Mouse (Mus musculus) brain, embryonic 14.5 days (tissue): ENCODE measurements at regions not wholly inside any gene's neighbourhood (a gene's known extent, or its start where the extent isn't known, plus 50 kb on each side); places are given as distances from the start of the nearest gene placed in this dataset.

Experiments used
- DNase-seq: peaks from one replicate; pipeline ENCODE4 v3.0.0-alpha.2; 2011; ENCODE audit warnings: low read depth
- CTCF ChIP-seq: fragments of 200-500 bp; IDR thresholded peaks from 2 replicates; pipeline ENCODE4 v1.5.1; 2012; ENCODE audit warnings: inconsistent platforms, mild to moderate bottlenecking, moderate library complexity, borderline replicate concordance; ENCODE audit not compliant: insufficient read depth, insufficient read length; ENCODE audit errors: extremely low read depth
- POLR2A ChIP-seq: fragments of 200-500 bp; IDR thresholded peaks from 2 replicates; pipeline ENCODE4 v1.6.1; 2012; ENCODE audit warnings: mild to moderate bottlenecking, inconsistent platforms, borderline replicate concordance; ENCODE audit not compliant: poor library complexity, insufficient read depth, insufficient read length, severe bottlenecking; ENCODE audit errors: extremely low read depth

GRCm38 (mm10) chr10:117947911-117948310, 102.1 kb upstream of the Rap1b start:
- TF ChIP-seq CTCF (no peak), POLR2A (no peak)
- no peak for DNase-seq

DNA sequence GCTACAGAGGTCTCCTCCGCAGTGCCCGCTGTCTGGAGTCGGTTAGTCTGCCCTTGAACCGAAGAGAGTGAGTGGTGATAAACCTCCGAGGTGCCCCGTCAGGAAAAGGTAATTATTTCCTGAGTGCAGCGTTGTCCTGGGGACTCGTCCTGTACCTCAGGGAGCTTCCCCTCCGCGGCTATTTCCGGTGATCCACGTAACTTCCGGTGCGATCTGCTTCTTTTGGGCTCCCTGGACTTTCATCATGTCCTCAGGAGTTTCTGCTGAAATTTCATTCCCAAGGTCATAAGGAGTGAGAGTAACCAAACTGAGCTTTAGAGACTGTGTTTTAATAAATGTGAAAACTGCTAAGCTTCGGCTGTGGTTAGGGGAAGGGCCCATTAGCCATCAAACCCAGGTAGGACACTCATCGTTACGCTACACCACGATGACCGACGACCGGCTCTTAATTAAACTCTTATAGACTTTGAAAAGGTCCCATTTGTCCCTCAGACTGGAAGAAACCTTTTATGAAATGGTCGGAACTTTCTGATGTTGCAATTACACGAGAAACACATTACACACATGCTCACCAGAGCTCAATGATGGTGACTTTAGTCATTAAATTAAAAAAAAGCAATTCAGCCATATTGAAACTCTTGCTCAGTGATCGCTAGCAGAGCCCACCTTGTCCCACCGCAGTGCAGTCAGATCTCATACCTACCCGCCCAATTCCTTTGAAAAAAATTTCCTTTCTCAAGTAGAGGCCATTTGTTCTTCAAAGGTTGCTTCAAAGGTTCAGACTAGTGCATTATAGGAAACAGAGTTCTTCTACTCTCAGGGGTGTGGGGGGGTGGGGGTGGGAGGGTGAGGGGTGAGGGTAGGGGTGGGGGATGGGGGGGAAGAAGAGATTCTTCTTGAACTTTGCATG, 106.5 kb upstream of the Rap1b start:
- TF ChIP-seq CTCF (no peak), POLR2A (no peak)
- no peak for DNase-seq

GRCm38 (mm10) chr10:117953026-117953711, 107.3 kb upstream of the Rap1b start:
- DNase-seq: no peak
- TF ChIP-seq POLR2A (no peak), CTCF (no peak)

DNA sequence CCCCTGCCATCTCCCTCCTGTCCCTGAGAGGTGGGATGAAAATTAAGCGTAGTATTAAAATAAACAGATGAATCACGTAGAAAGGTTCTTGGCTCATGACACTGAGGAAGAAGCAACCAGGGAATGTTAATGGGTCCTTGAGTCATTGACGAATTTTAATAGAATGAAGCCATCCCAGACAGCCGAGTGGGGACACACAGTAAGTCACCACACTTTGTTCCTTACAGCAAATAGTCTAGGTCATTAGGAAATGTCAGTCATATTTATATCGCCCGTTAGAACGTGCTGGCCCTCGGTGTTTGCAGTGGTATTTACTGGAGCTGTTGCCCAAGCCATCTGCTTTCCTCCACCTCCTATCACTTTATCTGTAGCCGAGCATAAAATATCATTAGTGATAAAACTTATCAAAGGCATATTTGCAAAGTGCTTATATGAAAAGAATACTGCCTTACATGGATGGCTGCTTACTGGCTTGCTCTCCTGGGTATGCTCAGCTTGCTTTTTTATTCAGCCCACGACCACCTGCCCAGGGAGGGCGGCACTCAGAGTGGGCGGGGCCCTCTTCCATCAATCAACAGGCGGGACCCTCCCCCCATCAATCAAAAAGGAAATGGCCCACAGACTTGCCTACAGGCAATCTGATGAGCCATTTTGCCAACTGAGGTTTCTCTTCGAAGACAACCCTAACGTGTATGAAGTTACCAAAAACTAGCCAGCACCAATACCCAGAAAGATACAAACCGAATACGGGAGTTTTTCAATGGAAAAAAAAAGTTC, 110.5 kb upstream of the Rap1b start:
- no peak for DNase-seq
- TF ChIP-seq CTCF: no peak
- TF ChIP-seq POLR2A: no peak

DNA sequence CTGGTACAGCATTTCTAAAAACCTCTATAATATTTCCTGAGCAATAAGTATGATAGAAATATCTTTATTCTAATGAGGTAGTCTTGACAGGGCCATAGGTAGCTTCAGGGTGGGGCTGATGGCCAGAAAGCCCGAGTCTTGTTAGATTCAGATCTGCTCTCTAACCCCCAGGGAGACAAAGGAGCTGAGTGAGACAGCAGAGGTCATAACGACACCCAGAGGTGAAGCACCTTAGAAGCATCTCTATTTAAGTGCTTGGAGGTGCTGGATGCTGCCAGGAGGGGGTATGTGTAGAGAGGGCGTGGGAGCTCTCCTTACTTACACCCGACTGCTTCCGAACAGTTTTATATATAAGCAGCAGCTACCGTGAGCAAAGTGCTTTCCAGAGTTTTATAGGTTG, 128.9 kb upstream of the Rap1b start:
- no peak for DNase-seq
- TF ChIP-seq POLR2A (no peak), CTCF (no peak)

- TF ChIP-seq POLR2A (no peak), CTCF (no peak)
- DNase-seq: no peak
These were observed 129.6 kb upstream of the Rap1b start for GRCm38 (mm10) chr10:117975467-117975866.

- no peak for DNase-seq
- TF ChIP-seq POLR2A: no peak
- TF ChIP-seq CTCF: no peak
These were observed 133.3 kb upstream of the Rap1b start for GRCm38 (mm10) chr10:117979091-117979490.

- TF ChIP-seq CTCF (no peak), POLR2A (no peak)
- DNase-seq: peak; percentile 91
These were observed 136.9 kb upstream of the Rap1b start for GRCm38 (mm10) chr10:117982611-117983210.

GRCm38 (mm10) chr10:117983271-117983670, 137.4 kb upstream of the Rap1b start:
- no peak for DNase-seq
- no peak for TF ChIP-seq CTCF
- no peak for TF ChIP-seq POLR2A

GRCm38 (mm10) chr10:117984784-117985602, 139.2 kb upstream of the Rap1b start:
- no peak for TF ChIP-seq POLR2A
- no peak for TF ChIP-seq CTCF
- no peak for DNase-seq
